Mouse (Mus musculus) limb, embryonic 13.5 days (tissue): Measurements from ENCODE around the gene Stard3. TPM values are rescaled to one million over a fixed set of nuclear protein-coding genes. Genes with fewer than 3 reads are reported as not detected.

Source experiments
- ATAC-seq: fragments of 200-750 bp; cut with Nextera tagmentation; 2 replicates; pipeline ENCODE4 v1.8.0; 2017; ENCODE audit warnings: low read depth, moderate number of reproducible peaks, moderate TSS enrichment; ENCODE audit not compliant: low FRiP score
- H3K27ac ChIP-seq: fragments of 300-500 bp; sonication (generic); 2 replicates; pipeline ENCODE4 v1.5.1; 2015; ENCODE audit warnings: inconsistent platforms, mild to moderate bottlenecking, moderate library complexity
- H3K27me3 ChIP-seq: fragments of 300-500 bp; sonication (generic); 2 replicates; pipeline ENCODE4 v1.6.1; 2015; ENCODE audit warnings: mild to moderate bottlenecking, inconsistent platforms
- H3K36me3 ChIP-seq: fragments of 300-500 bp; sonication (generic); 2 replicates; pipeline ENCODE4 v1.6.1; 2015; ENCODE audit warnings: inconsistent platforms, mild to moderate bottlenecking, moderate library complexity
- H3K4me1 ChIP-seq: fragments of 300-500 bp; sonication (generic); 2 replicates; pipeline ENCODE4 v1.6.1; 2015; ENCODE audit warnings: inconsistent platforms
- H3K4me2 ChIP-seq: fragments of 300-500 bp; sonication (generic); replicated peaks from 2 replicates; pipeline ENCODE4 v1.6.1; 2015; ENCODE audit warnings: inconsistent platforms, mild to moderate bottlenecking, moderate library complexity
- H3K4me3 ChIP-seq: fragments of 300-500 bp; sonication (generic); 2 replicates; pipeline ENCODE4 v1.5.1; 2015; ENCODE audit warnings: moderate library complexity, mild to moderate bottlenecking, inconsistent platforms
- H3K9ac ChIP-seq: fragments of 300-500 bp; sonication (generic); 2 replicates; pipeline ENCODE4 v1.6.1; 2015; ENCODE audit warnings: mild to moderate bottlenecking, inconsistent platforms
- H3K9me3 ChIP-seq: fragments of 300-500 bp; sonication (generic); 2 replicates; pipeline ENCODE4 v1.6.1; 2016; ENCODE audit warnings: inconsistent platforms
- WGBS: fragments of 180-500 bp; shearing (Covaris S2); methylation state at CpG from one replicate; pipeline ENCODE4 v1.1.7; 2015; 5-methylcytosine and 5-hydroxymethylcytosine counted together
- polyA plus RNA-seq: library from polyadenylated mRNA; unstranded; fragments of >200 nt; fragmentation: Nextera tagmentation; extraction: Ambion mirVana; gene quantifications from 2 replicates; pipeline ENCODE4 v1.2.1, GENCODE M21; 2015

The Stard3 gene
- 41.9 and 43.2 TPM in 2 replicates for polyA plus RNA-seq

DNA sequence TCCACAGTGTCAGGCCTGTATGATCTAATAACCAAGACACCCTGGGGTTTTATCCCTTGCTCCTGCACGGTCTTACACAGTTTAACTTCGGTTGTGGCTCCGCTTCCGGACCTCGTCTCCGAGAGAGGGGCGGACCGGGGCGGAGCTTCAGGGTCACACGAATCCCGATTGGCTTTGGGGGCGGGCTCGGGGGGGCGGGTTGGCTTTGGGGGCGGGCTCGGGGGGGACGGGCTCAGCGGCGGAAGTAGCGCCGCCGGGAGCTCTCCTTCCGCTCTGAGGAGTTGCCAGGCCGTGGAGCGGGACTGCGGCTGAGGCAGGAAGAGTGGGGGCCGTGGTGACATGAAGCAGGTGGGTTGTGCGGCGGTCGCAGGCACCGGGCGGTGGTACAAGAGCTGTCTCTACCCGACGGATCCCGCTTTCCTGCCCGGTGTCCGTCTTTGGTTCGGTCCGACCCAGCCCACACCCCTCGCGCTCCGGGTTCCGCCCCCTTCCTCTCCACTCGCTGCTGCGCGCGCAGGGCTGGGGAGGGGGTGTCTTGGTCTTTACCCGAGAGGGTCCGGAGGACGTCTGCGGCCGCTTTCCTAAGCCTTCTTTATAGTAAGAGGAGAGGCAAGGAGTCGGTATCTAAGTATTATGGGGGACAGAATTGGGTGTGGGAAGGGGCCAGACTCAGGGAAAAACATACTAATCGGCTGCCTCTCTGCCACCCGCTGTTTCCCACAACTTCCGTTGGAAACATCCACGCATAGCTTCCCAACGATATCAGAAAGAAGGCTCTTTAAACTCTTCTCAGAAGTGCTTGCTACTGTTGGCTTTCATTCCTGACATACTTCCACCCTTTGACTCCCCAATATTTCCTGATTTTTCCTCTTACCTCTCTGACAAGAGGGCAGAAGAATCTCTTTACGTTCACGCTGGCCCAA is at the start of gene Stard3:
TSS of gene Stard3 (plus strand) at position 208 of the 923 bp plus-strand sequence.
- Histone ChIP-seq H3K4me3 (peak within 1 kb of the TSS; percentile 66), H3K4me1 (peaks cover 45% of the 10 kb centered on the region), H3K27ac (peak within 1 kb of the TSS; percentile 86), H3K27me3 (peaks cover 19% of the 10 kb centered on the region), H3K9ac (peak within 1 kb of the TSS; percentile 74), H3K4me2 (peak within 1 kb of the TSS; percentile 85), H3K36me3 (no peaks in the 10 kb centered on the region), H3K9me3 (no peaks in the 10 kb centered on the region)
- under 1% methylated on average over 60 of the region's 60 CpGs for WGBS
- peak; percentile 90 for ATAC-seq

DNA sequence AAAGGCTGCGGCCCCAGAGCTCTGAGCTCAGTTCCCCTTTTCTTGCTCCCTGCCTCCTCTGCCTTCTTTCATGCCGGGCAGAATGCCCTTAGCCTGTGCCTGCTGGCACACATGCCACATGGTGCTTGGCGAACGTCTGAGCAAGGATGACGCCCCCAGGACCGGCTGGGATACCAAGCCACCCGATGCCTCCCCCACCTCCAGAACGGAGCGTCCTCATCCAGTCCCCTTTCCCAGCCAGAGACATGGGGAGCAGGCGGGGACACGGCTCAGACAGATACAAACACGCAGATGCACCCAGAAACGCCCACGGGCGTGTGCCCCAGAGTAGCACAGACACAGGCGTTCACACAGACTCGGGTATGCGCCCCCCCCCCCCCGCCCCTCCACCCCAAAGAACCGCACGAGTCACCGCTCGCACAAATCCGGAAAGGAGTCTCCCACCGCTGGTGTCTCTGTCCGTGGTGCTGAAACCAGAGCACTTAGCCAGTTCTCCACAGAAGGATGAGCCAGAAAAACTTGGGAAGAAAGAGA is 44.3 kb upstream of the Stard3 start:
- Histone ChIP-seq H3K9ac (no peak overlapping the region), H3K27ac (no peak overlapping the region), H3K4me1 (0 out of 2 replicates have a peak, but pooled peaks cover 3% of the 10 kb centered on the region), H3K36me3 (no peaks in the 10 kb centered on the region), H3K27me3 (peaks cover 93% of the 10 kb centered on the region), H3K4me2 (peak overlapping the region; percentile 24; the same call in 1 of the 2 replicates), H3K4me3 (no peak overlapping the region), H3K9me3 (no peaks in the 10 kb centered on the region)
- WGBS = 3% methylated on average over 26 of the region's 26 CpGs
- no peak for ATAC-seq

DNA sequence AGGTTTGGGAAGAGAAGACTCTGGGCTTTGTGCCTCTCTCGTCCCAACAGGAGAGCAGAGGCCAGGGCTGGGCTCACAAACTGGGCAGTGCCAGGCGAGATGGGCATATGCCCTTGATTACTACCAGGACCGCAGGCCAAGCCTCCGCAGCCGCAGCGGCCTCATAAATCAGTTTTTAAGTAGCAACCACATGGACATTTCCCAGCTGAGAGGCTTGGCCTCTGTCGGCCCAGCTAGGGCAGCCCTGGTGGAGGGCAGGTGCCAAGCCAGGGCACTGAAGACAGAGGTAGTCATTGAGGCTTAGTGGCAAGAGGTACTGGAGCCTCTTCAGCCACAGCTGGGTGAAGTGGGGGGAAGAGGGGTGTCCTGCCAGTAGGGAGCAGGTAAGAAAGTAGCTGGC is 40.7 kb upstream of the Stard3 start:
- Histone ChIP-seq H3K4me3 (no peak overlapping the region), H3K9ac (no peak overlapping the region), H3K36me3 (no peaks in the 10 kb centered on the region), H3K4me1 (peaks cover 5% of the 10 kb centered on the region; the same call in 1 of the 2 replicates), H3K4me2 (no peak overlapping the region), H3K27ac (no peak overlapping the region), H3K9me3 (no peaks in the 10 kb centered on the region), H3K27me3 (peaks cover 98% of the 10 kb centered on the region)
- 2% methylated on average over 7 of the region's 7 CpGs for WGBS
- ATAC-seq = no peak

DNA sequence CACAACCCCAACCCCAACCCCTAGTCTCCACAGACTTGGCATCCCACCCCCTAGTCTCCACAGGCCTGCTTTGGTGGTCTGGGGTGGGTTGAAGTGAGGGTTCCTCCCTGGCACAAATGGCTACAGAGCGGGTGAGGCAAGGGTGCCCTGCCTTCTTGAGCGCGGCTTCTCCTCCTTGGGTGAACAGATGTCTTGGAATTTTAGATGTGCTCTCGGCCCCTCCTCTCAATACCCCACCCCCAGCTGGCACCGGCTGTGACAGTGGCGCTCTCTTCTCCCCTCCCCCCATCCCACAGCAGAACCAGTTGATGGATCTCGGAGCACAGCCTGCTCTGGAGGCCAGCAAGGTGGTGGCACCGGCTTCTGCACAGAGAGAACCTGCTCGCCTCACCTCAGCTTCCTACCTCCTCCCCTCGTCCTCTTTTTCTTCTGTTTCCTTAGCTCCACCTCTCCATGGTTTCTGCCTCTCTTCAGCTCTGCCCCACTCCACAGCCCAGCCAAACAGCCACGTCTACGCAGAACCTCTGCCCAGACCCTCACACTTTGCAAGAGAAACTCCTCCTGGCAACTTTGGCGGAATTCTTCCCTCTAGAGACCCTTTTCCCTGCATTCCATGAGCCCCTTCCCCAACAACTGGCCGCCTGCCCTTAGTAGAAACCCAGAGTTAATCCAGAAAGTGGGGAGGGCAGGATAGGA is 39.6 kb upstream of the Stard3 start:
- H3K27ac ChIP-seq = no peak overlapping the region
- no peak for ATAC-seq
- no peak overlapping the region for H3K9ac ChIP-seq
- H3K27me3 ChIP-seq = peaks cover 100% of the 10 kb centered on the region
- no peak overlapping the region for H3K4me3 ChIP-seq
- H3K9me3 ChIP-seq = no peaks in the 10 kb centered on the region
- no peaks in the 10 kb centered on the region for H3K36me3 ChIP-seq
- H3K4me1 ChIP-seq = peaks cover 5% of the 10 kb centered on the region; the same call in 1 of the 2 replicates
- WGBS = under 1% methylated on average over 14 of the region's 14 CpGs
- no peak overlapping the region for H3K4me2 ChIP-seq

DNA sequence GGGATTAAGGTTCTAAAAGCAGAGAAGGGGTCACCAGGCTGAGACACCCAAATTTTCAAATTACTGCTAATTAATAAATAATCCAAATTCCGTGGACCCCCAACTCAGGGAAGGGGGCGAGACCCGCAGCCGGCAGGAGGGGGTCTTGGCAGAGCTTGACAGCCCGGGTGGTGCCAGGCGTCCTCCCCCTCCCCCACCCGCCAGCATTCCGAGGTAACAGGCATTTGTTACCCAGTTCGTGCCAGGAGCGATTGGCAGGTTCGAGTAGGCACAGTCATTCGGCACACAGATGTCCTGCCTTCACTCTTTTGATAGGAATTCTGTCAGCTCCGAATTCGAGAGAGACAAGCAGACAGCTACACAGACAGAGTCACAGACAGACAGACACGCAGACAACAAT is 39.0 kb upstream of the Stard3 start:
- WGBS = 4% methylated on average over 15 of the region's 15 CpGs

DNA sequence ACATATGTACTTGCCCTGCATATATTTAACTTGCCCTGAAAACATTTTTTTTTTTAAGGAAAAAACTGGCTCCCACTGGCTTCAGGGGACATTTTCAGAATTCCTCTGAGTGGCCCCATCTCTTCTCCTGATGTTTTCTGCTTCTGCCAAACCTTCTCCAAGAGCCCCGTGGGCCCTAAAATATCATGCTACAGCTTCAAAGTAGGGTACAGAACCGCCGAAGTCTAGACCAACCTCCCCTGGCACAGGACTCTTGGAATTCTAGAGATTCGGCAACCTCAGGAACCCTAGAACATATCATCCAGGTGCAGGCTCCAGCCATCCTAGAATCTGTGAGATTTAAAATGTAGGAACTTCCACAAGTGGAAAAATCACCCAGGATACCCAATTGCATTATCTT is 38.6 kb upstream of the Stard3 start:
- Histone ChIP-seq H3K4me1 (peaks cover 3% of the 10 kb centered on the region; the same call in 1 of the 2 replicates), H3K36me3 (no peaks in the 10 kb centered on the region), H3K9ac (no peak overlapping the region), H3K4me2 (no peak overlapping the region), H3K27ac (no peak overlapping the region), H3K4me3 (no peak overlapping the region), H3K27me3 (peaks cover 100% of the 10 kb centered on the region), H3K9me3 (no peaks in the 10 kb centered on the region)
- ATAC-seq = no peak
- WGBS = 13% methylated on average over 4 of the region's 4 CpGs

More for the DNA sequence above, 39.0 kb upstream of the Stard3 start:
- no peak overlapping the region for H3K4me2 ChIP-seq
- no peak for ATAC-seq
- H3K4me1 ChIP-seq = peaks cover 3% of the 10 kb centered on the region; the same call in 1 of the 2 replicates
- H3K4me3 ChIP-seq = no peak overlapping the region
- no peak overlapping the region for H3K9ac ChIP-seq
- no peaks in the 10 kb centered on the region for H3K9me3 ChIP-seq
- H3K36me3 ChIP-seq = no peaks in the 10 kb centered on the region
- peaks cover 100% of the 10 kb centered on the region for H3K27me3 ChIP-seq
- H3K27ac ChIP-seq = no peak overlapping the region

DNA sequence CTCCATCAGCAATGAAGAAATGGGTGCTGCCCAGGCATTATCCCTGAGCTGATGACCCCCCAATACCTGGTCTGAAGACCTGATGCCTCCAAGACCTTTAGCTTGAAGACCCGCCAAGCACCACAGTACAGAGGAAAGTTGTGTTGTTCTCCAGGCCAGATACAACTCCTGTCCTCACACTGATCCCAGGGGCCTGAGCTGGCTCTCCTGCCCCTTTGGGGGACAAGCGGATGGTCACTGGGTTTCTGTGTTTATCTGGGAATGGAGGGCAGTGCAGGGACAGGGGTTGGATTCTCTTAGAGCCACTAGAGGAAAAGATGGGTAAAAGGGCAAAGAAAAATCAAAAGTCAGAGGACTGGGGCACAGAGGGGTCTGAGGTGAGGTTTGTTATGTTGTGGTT is 38.2 kb upstream of the Stard3 start:
- H3K4me2 ChIP-seq = no peak overlapping the region

DNA sequence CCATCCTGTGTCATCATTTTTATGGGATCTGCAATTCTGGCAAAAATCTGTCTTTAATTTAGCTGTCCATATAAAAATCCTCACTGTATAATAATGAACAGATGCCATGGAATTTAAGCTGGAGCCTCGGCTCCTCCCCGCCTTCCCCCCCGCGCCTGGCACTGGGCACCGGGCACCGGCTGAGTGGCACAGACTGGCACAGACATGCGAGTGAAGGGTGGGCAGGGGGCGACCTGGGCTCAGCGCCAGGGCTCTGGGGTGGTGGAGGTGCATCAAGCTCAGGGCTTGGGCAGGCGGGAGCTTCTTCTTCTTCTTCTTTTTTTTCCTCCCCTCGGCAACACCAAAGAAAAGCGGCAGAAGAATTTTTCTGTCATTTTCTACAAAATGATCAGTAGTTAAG is 37.8 kb upstream of the Stard3 start:
- no peak overlapping the region for H3K4me2 ChIP-seq
- WGBS = 10% methylated on average over 12 of the region's 12 CpGs

More for the DNA sequence above, 38.2 kb upstream of the Stard3 start:
- WGBS = 5% methylated on average over 2 of the region's 2 CpGs
- H3K36me3 ChIP-seq = no peaks in the 10 kb centered on the region
- peaks cover 3% of the 10 kb centered on the region; the same call in 1 of the 2 replicates for H3K4me1 ChIP-seq
- H3K4me3 ChIP-seq = no peak overlapping the region
- ATAC-seq = no peak
- H3K27ac ChIP-seq = no peak overlapping the region
- H3K27me3 ChIP-seq = peaks cover 100% of the 10 kb centered on the region
- H3K9me3 ChIP-seq = no peaks in the 10 kb centered on the region
- no peak overlapping the region for H3K9ac ChIP-seq

DNA sequence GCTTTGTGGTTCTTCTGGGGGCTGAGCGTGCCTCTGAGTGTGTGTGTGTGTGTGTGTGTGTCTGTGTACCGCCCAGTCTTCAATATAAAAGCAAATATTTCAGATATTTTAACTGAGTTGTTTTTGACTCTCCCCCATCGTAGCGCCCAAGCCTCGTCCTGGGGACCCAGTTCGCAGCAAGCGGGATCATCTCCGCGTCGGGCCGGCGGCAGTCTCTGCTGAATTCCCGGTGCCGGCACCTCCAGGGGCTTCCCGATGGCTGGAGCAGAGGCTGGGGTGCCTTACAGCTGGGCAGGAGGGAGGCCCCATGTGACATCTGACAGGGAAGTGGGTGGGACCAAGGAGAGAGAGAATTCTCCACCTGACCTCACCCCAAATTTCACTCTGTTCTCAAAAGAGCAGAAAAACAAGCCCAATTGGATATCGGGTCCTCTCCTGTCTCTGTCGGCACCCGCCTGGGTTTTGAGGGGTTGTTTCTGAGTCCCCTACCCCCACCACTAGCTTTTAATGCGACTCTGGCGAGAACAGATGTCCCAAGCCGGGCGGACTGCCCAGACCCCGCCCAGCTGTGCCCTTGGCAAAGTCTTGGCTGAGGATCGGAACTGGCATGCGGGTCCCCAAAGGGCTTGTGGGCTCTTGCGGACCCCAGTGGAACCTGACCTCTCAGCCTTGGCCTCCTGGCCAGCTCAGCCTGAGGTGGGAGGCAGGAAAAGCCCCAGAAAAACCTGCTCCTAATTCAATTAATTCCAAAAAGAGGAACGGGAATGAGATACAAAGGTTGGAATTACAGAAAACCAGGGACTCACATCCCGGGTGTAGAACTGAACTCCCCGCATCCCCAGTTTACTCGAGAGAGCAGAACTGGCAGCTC is 37.1 kb upstream of the Stard3 start:
- Histone ChIP-seq H3K9ac (no peak overlapping the region), H3K9me3 (no peaks in the 10 kb centered on the region), H3K27me3 (peaks cover 100% of the 10 kb centered on the region), H3K4me2 (no peak overlapping the region), H3K27ac (no peak overlapping the region), H3K4me1 (peaks cover 3% of the 10 kb centered on the region; the same call in 1 of the 2 replicates), H3K4me3 (no peak overlapping the region), H3K36me3 (no peaks in the 10 kb centered on the region)
- 2% methylated on average over 30 of the region's 30 CpGs for WGBS
- ATAC-seq = no peak

More for the DNA sequence above, 37.8 kb upstream of the Stard3 start:
- Histone ChIP-seq H3K9me3 (no peaks in the 10 kb centered on the region), H3K36me3 (no peaks in the 10 kb centered on the region), H3K27ac (no peak overlapping the region), H3K4me3 (no peak overlapping the region), H3K9ac (no peak overlapping the region), H3K4me1 (peaks cover 3% of the 10 kb centered on the region; the same call in 1 of the 2 replicates), H3K27me3 (peaks cover 100% of the 10 kb centered on the region)
- no peak for ATAC-seq

DNA sequence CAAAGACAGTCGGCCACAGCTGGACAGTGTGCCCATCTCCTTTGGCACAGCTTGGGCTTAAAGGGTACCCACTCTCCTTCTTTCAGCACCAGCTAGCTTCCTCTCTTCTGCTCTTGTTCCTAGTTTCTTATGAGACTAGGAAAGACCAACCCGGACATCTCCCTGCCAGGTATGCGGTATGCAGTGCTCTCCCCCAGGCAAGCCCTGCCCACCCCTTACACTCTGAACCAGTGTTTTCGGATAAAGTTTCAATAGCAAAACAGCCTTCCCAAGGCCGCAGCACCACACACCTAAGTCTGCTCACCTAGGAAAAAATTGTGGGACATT is 36.5 kb upstream of the Stard3 start:
- Histone ChIP-seq H3K36me3 (no peaks in the 10 kb centered on the region), H3K4me3 (no peak overlapping the region), H3K4me1 (peaks cover 3% of the 10 kb centered on the region; the same call in 1 of the 2 replicates), H3K9ac (no peak overlapping the region), H3K27me3 (peaks cover 100% of the 10 kb centered on the region), H3K9me3 (no peaks in the 10 kb centered on the region), H3K27ac (no peak overlapping the region), H3K4me2 (no peak overlapping the region)
- 6% methylated on average over 5 of the region's 5 CpGs for WGBS
- no peak for ATAC-seq

DNA sequence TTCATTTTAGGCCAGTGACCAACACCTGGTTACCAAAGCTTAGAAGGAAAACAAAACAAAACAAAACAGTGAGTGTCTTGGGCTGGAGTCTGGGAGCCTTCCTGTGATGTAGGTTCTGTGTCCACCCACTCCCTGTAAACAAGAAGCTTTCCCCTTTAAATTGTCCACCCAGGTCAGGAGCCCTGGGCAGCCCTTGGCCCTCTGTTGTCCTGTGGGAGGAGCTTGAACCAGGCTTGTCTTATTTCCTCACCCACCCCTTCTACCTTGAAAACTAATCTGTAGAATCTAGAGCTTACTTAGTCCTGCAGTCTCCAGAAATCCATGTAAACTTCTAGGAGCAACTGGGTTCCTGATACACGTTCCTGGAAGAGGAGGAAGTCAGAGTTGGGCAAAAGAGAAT is 36.0 kb upstream of the Stard3 start:
- no peak for ATAC-seq
- WGBS = 3% methylated on average over 1 of the region's 1 CpGs

More for the DNA sequence above, 36.0 kb upstream of the Stard3 start:
- no peak overlapping the region for H3K4me3 ChIP-seq
- H3K4me1 ChIP-seq = peaks cover 8% of the 10 kb centered on the region; the same call in 1 of the 2 replicates
- H3K4me2 ChIP-seq = no peak overlapping the region
- H3K27ac ChIP-seq = no peak overlapping the region
- no peaks in the 10 kb centered on the region for H3K9me3 ChIP-seq
- H3K27me3 ChIP-seq = peaks cover 100% of the 10 kb centered on the region
- no peak overlapping the region for H3K9ac ChIP-seq
- no peaks in the 10 kb centered on the region for H3K36me3 ChIP-seq
